Mouse (Mus musculus): Measurements from ENCODE around the gene Senp6.

The Senp6 gene

DNA sequence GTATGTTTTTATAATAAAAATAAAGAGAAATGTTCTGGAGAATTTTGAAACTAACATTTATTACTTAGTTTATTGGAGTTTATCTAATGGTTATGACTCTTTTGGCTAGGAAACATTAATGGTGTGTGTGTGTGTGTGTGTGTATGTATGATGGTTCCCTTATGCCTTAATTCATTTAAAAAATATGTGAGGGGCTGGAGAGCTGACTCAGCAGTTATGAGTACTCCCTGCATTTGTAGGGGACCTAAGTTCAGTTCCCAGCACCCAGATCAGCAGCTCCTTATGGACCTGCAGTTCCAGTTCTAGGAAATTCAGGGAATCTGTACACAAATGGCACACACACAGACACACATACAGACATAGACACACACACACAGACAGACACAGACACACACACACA lies 104.5 kb downstream of the Senp6 start:
- DNase-seq (ENCODE audit: extremely low read depth, low read depth): no peak

DNA sequence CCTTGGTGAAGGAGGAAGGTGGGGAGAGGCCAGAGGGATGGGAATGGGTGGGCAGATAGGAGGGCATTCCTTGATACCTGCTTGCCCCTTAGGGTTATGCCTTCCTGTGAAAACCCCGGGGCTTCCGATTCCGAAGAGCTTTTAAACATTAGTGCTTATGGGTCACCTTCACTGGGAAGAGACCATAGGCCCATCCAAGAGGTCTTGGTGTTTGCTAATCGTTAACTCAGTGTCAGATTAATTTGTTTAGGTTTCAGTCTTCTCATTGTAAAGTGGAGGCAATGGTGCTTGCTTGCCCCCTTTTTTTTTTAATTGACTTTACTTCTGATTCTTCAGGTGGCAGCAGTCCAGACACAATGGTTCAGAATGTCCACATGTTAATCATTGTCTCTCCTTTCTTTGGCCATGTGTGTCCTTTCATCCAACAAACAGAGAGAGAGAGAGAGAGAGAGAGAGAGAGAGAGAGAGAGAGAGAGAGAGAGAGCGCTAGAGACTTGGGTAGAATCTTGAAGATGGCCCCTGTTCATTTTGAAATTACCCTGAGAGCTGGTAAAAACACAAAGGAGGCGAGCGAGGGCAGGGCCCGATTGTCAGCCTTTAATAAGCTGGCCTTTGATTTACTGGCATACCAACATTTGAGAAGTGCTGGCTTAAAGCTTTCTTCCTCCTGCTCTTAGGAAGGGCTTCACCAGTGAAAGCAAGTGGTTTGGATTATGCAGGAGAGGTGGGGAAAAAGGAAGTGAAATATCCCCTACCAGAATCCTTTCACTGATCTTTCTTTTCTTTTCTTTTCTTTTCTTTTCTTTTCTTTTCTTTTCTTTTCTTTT lies 105.9 kb downstream of the Senp6 start:
- no peak for DNase-seq (ENCODE audit: extremely low read depth, low read depth)

GRCm38 (mm10) chr9:80173629-80174028 lies 106.9 kb downstream of the Senp6 start:
- no peak for DNase-seq (ENCODE audit: extremely low read depth, low read depth)

DNA sequence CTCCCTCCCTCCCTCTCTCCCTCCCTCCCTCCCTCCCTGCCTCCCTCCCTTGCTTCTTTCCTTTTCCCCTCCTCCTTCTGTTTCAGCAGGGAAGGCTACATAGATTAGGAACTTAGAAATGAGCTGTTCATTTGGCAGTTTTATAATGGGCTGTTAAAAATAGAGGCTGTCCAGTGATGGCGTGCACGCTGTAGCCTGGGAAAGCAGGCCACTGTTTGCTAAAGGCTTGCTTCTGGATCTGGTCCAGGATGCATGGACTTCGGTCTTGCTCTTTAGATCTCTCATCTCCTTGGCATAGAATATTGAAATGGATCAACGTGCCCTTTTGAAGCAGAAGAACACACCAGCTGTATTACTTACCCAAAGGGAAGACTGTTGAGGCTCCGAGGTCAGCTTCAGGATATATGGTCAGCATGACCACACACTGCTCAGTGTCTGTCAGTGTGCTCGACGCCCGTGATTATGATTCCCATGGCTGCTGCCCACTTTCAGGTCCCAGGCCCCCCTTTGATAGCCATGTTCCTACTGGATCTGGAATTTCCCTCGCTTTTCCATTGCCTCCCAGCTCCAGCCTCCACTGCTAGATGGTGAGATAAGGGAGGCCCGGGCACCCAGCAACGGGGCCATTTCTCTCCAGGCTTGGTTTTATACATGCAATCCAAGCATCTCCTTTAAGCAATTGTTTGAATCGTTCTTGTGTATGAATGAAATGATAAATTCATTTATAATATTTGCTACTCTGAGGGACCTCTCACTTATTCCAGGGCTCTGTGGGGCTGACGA lies 110.2 kb downstream of the Senp6 start:
- DNase-seq (ENCODE audit: extremely low read depth, low read depth): no peak

- DNase-seq (ENCODE audit: extremely low read depth, low read depth): no peak
These were observed 112.0 kb downstream of the Senp6 start for GRCm38 (mm10) chr9:80178670-80179069.

DNA sequence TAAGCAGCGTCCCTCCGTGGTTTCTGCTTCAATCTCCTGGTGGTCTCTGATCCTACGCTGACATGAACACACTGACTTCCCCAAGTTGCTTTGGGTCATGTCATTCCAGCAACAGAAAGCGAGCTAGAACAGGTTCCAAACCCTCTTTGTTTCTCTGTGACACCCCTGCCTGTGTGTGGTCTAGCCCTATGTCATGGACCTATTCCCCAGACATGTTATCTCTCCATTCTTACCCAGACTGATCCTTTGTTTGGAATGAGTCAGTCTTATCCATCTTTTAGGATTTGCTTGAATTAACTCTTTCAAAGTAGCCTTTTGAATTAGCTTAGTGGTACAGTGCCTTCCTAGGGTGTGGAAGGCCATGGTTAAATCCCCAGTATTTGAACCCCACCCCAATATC lies 113.0 kb downstream of the Senp6 start:
- DNase-seq (ENCODE audit: extremely low read depth, low read depth): no peak

GRCm38 (mm10) chr9:80180771-80181170 lies 114.1 kb downstream of the Senp6 start:
- no peak for DNase-seq (ENCODE audit: extremely low read depth, low read depth)

GRCm38 (mm10) chr9:80181692-80182091 lies 115.0 kb downstream of the Senp6 start:
- DNase-seq (ENCODE audit: extremely low read depth, low read depth): no peak

DNA sequence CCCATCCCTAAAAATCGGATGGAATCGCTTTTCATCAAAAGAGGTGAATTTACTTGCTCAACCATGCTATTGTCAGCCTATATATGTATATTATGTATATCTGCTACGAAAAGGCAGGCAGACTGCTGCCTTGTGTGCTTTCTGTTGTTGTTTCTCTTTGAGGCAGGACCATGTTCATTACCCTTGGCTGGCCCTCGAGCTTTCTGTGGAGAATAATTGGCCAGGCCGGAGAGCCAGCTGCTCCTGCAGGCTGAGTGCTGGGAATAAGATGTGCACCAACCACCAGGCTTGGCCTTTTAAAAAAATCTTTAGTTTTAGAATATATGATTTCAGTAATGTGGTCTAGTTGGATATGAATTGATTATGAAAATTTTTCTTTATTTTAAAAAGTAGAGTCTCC lies 117.4 kb downstream of the Senp6 start:
- DNase-seq (ENCODE audit: extremely low read depth, low read depth): no peak

DNA sequence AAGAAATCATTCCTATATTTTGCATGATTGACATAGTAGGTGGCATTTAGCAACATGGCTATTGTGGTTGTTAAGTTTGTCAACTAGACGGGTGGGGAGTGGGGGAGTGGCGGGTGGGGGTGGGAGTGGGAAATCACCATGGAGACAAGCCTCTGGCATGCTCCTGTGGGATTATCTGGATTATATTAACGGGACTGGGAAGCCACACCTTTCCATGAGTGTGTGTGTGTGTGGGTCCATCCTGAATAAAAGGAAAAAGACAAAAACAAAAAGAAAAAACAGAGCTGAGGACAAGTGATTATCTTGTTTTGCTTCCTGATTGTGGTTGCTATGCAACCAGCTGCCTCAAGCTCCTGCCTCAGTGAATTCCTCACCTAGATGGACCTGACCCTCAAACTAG lies 119.0 kb downstream of the Senp6 start:
- DNase-seq (ENCODE audit: extremely low read depth, low read depth): no peak

DNA sequence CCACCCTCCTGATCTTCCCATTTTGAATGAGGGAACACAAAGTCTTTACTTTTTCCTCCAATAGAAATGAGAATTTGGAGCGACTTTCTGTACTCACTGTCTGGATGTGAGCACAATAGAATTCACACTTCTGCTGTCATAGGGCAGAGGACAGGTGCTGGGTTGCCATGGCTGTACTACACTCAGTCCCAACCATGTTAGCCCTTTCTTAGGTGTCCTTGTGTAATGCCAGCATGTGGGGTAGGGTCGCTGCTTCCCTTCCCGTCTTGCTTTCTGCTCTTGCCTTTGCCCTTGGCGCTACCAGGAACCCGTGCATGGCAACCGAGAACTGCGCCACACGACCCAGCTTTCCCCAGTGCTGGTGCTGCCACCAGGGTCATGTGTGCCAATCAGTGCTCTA lies 120.0 kb downstream of the Senp6 start:
- DNase-seq (ENCODE audit: extremely low read depth, low read depth): no peak

DNA sequence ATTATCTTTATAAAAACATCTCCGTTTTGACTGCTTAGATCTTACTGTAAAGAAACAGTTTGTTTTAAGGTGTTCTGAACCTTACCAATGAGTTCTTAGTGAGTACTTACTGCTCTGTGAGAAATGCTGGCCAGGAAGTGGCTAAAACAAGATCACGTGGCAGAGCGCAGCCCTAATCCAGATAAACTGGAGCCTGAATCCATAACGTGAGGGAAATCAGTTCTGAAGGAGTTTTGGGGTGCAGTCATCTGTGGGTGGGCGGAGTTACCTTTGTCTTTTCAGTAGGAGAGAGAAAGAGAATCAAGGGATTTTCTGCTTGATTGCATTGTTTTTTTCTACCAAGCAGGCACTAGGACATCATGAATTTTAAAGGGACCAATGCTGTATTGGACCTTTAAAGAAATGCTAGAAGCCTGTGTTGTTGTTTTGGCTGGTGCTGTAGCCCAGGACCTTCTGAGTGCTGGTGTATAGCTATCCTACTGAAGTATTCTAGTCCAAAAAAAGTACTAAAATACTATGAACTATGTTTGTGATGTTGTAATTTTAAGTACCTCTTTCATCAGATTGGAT lies 121.7 kb downstream of the Senp6 start:
- DNase-seq (ENCODE audit: extremely low read depth, low read depth): no peak

DNA sequence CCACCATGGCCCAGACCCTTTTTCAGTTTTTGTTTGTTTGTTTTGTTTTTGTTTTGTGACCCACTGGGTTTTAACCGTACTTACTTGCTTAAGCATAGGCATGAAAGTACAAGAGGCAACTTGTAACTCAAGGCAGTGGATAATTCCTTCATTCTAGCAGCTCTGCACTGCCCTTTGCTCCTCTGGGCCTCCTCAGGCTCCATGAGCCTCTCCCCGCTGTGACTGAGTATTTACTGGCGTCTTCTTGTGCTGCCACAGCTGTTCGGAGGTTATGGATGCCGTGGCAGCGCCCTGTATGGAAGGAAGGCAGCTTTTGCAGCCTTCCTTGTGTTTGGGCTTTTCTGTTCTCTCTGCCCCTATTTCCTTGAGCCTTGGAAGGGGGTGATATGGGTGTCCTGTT lies 124.5 kb downstream of the Senp6 start:
- DNase-seq (ENCODE audit: extremely low read depth, low read depth): no peak

- no peak for DNase-seq (ENCODE audit: extremely low read depth, low read depth)
These were observed 125.6 kb downstream of the Senp6 start for GRCm38 (mm10) chr9:80192324-80192723.

- DNase-seq (ENCODE audit: extremely low read depth, low read depth): no peak
These were observed 127.7 kb downstream of the Senp6 start for GRCm38 (mm10) chr9:80194446-80194845.
